Mouse (Mus musculus) erythroblast, embryonic 14.5 days (primary cell): ENCODE data around the gene Olfr220. TPM values are rescaled to one million over a fixed set of nuclear protein-coding genes. Genes with fewer than 3 reads are reported as not detected.

Experiments
- H3K27me3 ChIP-seq: 2 replicates; pipeline ENCODE4 v1.6.1; 2012; ENCODE audit warnings: inconsistent platforms; ENCODE audit not compliant: control insufficient read depth
- H3K36me3 ChIP-seq: 2 replicates; pipeline ENCODE4 v1.6.1; 2012; ENCODE audit warnings: mild to moderate bottlenecking, inconsistent platforms; ENCODE audit not compliant: control insufficient read depth
- H3K4me1 ChIP-seq: 2 replicates; pipeline ENCODE4 v1.6.1; 2012; ENCODE audit warnings: inconsistent platforms; ENCODE audit not compliant: control insufficient read depth
- H3K4me3 ChIP-seq: replicated peaks from 2 replicates; pipeline ENCODE3; 2012; ENCODE audit warnings: moderate library complexity, mild to moderate bottlenecking, inconsistent platforms
- H3K9me3 ChIP-seq: 2 replicates; pipeline ENCODE4 v1.6.1; 2012; ENCODE audit warnings: low read length, inconsistent platforms, mixed read lengths; ENCODE audit not compliant: control insufficient read depth
- GATA1 ChIP-seq: IDR thresholded peaks from 2 replicates; pipeline ENCODE4 v1.6.1; 2012; ENCODE audit warnings: low read length, inconsistent platforms, mixed read lengths
- TAL1 ChIP-seq: IDR thresholded peaks from 3 replicates; pipeline ENCODE4 v1.6.1; 2012; ENCODE audit warnings: low read length, inconsistent platforms, mixed read lengths
- polyA plus RNA-seq: library from polyadenylated mRNA; stranded (reverse); fragments of >175 nt; gene quantifications from 2 replicates; pipeline ENCODE4 v1.2.3, GENCODE M21; 2012

Gene Olfr220
- polyA plus RNA-seq, 1 experiment = not detected

GRCm38 (mm10) chr1:174466240-174466639, 24.4 kb downstream of the Olfr220 start:
- Histone ChIP-seq H3K27me3 (no peaks in the 10 kb centered on the region), H3K9me3 (no peaks in the 10 kb centered on the region)
- no peak for TF ChIP-seq TAL1
- no peak for TF ChIP-seq GATA1

GRCm38 (mm10) chr1:174469736-174470135, 27.9 kb downstream of the Olfr220 start:
- H3K9me3 ChIP-seq = no peaks in the 10 kb centered on the region
- TF ChIP-seq TAL1 = no peak
- TF ChIP-seq GATA1 = no peak
- H3K36me3 ChIP-seq = no peaks in the 10 kb centered on the region
- H3K4me3 ChIP-seq = no peak overlapping the region
- no peaks in the 10 kb centered on the region for H3K27me3 ChIP-seq
- H3K4me1 ChIP-seq = no peaks in the 10 kb centered on the region

More at GRCm38 (mm10) chr1:174466240-174466639, 24.4 kb downstream of the Olfr220 start:
- no peaks in the 10 kb centered on the region for H3K4me1 ChIP-seq
- H3K36me3 ChIP-seq = no peaks in the 10 kb centered on the region
- no peak overlapping the region for H3K4me3 ChIP-seq

GRCm38 (mm10) chr1:174482567-174482966, 40.7 kb downstream of the Olfr220 start:
- H3K9me3 ChIP-seq = no peaks in the 10 kb centered on the region
- no peak for TF ChIP-seq TAL1
- no peak for TF ChIP-seq GATA1
- H3K4me3 ChIP-seq = no peak overlapping the region
- H3K36me3 ChIP-seq = no peaks in the 10 kb centered on the region
- H3K27me3 ChIP-seq = no peaks in the 10 kb centered on the region
- H3K4me1 ChIP-seq = no peaks in the 10 kb centered on the region

GRCm38 (mm10) chr1:174500064-174500463, 58.2 kb downstream of the Olfr220 start:
- no peak overlapping the region for H3K4me3 ChIP-seq
- peaks cover 45% of the 10 kb centered on the region for H3K27me3 ChIP-seq
- H3K36me3 ChIP-seq = no peaks in the 10 kb centered on the region
- peaks cover 9% of the 10 kb centered on the region for H3K4me1 ChIP-seq
- peaks cover 3% of the 10 kb centered on the region; the same call in 1 of the 2 replicates for H3K9me3 ChIP-seq
- TF ChIP-seq TAL1 = no peak
- TF ChIP-seq GATA1 = no peak

Other genes starting within 250 kb of the Olfr220 start
- not detected in 2 replicates for gene Olfr419, start 190.0 kb upstream of the Olfr220 start, polyA plus RNA-seq
- not detected in 2 replicates for gene Mptx1, start 111.6 kb upstream of the Olfr220 start, polyA plus RNA-seq
- gene Olfr417, start 77.0 kb upstream of the Olfr220 start, polyA plus RNA-seq = 0.01 TPM in 1 of 2 replicates, not detected in the other
- gene Olfr248, start 51.0 kb upstream of the Olfr220 start, polyA plus RNA-seq = not detected in 2 replicates
- not detected in 2 replicates for gene Olfr414, start 18.0 kb upstream of the Olfr220 start, polyA plus RNA-seq
- gene Fmn2, start 59.7 kb downstream of the Olfr220 start, polyA plus RNA-seq = 0.02 TPM in 1 of 2 replicates, not detected in the other